Mouse (Mus musculus) gastrocnemius, adult 18-20 months (tissue): ENCODE measurements around the gene Lrat. TPM values are rescaled to one million over a fixed set of nuclear protein-coding genes. Genes with fewer than 3 reads are reported as not detected.

Experiments used
- total RNA-seq, 2 experiments: library from RNA; stranded (reverse); gene quantifications; 2 replicates each; pipeline ENCODE4 v1.2.3; 2021

Gene Lrat
- total RNA-seq, 2 experiments from 2014 or later, result not detected

Other genes starting within 250 kb of the Lrat start
- under 1 TPM in 1 of 2 experiments, not detected in 1; 0.12 TPM for gene Rbm46, start 27.5 kb downstream of the Lrat start, total RNA-seq
- gene Fgg, start 103.8 kb upstream of the Lrat start, total RNA-seq, result 1 to 10 TPM in 1 of 2 experiments, not detected in 1; 1.4 TPM
- gene Fga, start 122.1 kb upstream of the Lrat start, total RNA-seq, result 1 to 10 TPM in 1 of 2 experiments, not detected in 1; 1.6 TPM
- gene Fgb, start 145.9 kb upstream of the Lrat start, total RNA-seq, result under 1 TPM in 1 of 2 experiments, not detected in 1; 0.71 TPM
- gene Plrg1, start 151.5 kb upstream of the Lrat start, total RNA-seq, result 10 to 100 TPM; 20.8 to 21.0 TPM
- gene Dchs2, start 224.0 kb upstream of the Lrat start, total RNA-seq, result under 1 TPM; 0.37 to 0.66 TPM